Mouse (Mus musculus) embryonic facial prominence, embryonic 15.5 days (tissue): ENCODE results near the gene Rps27rt. TPM values are rescaled to one million over a fixed set of nuclear protein-coding genes. Genes with fewer than 3 reads are reported as not detected.

Experiments
- ATAC-seq: fragments of 200-750 bp; cut with Nextera tagmentation; 2 replicates; pipeline ENCODE4 v1.8.0; 2017; ENCODE audit warnings: low read depth, moderate TSS enrichment; ENCODE audit not compliant: insufficient number of reproducible peaks, low FRiP score, low TSS enrichment
- H3K27ac ChIP-seq: fragments of 300-500 bp; sonication (generic); replicated peaks from 2 replicates; pipeline ENCODE4 v1.5.1; 2015; ENCODE audit warnings: mild to moderate bottlenecking, inconsistent platforms
- H3K27me3 ChIP-seq: fragments of 300-500 bp; sonication (generic); 2 replicates; pipeline ENCODE4 v1.6.1; 2015; ENCODE audit warnings: inconsistent platforms
- H3K36me3 ChIP-seq: fragments of 300-500 bp; sonication (generic); 2 replicates; pipeline ENCODE4 v1.6.1; 2015; ENCODE audit warnings: mild to moderate bottlenecking, inconsistent platforms
- H3K4me1 ChIP-seq: fragments of 300-500 bp; sonication (generic); 2 replicates; pipeline ENCODE4 v1.6.1; 2015; ENCODE audit warnings: inconsistent platforms
- H3K4me2 ChIP-seq: fragments of 300-500 bp; sonication (generic); replicated peaks from 2 replicates; pipeline ENCODE4 v1.6.1; 2015; ENCODE audit warnings: mild to moderate bottlenecking, inconsistent platforms
- H3K4me3 ChIP-seq: fragments of 300-500 bp; sonication (generic); replicated peaks from 2 replicates; pipeline ENCODE4 v1.5.1; 2015; ENCODE audit warnings: mild to moderate bottlenecking, inconsistent platforms
- H3K9ac ChIP-seq: fragments of 300-500 bp; sonication (generic); 2 replicates; pipeline ENCODE4 v1.6.1; 2015; ENCODE audit warnings: inconsistent platforms
- H3K9me3 ChIP-seq: fragments of 300-500 bp; sonication (generic); replicated peaks from 2 replicates; pipeline ENCODE4 v1.6.1; 2016; ENCODE audit warnings: inconsistent platforms
- WGBS: fragments of 180-500 bp; shearing (Covaris S2); methylation state at CpG from one replicate; pipeline ENCODE4 v1.1.7; 2015; 5-methylcytosine and 5-hydroxymethylcytosine counted together
- polyA plus RNA-seq: library from polyadenylated mRNA; unstranded; fragments of >200 nt; fragmentation: Nextera tagmentation; extraction: Ambion mirVana; gene quantifications from 2 replicates; pipeline ENCODE4 v1.2.1, GENCODE M21; 2015

Gene Rps27rt
- polyA plus RNA-seq, 1 experiment from 2014 or later: 466 TPM

DNA sequence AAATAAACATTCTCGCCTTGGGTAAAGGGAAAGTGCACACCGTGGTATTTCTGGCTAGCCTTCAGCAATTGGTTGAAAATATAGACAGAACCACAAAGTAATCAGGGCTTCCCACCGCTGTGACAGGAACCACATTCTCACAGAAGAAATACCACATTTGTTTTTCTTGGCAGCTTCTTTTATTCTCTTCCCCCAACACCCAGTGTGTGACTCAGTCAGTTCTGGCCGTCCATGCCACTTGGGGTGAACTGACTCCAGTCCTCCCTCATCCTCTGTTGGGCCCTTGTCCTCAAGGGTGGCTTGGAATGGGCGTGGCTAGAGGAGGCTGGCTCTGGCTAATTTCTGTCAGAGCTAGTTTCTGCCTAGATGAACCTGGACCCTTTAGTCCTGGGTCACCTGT lies 34.1 kb downstream of the Rps27rt start:
- Histone ChIP-seq H3K36me3 (no peaks in the 10 kb centered on the region), H3K4me2 (no peak overlapping the region), H3K9ac (no peak overlapping the region), H3K9me3 (no peaks in the 10 kb centered on the region), H3K4me1 (0 out of 2 replicates have a peak, but pooled peaks cover 4% of the 10 kb centered on the region), H3K27me3 (no peaks in the 10 kb centered on the region), H3K4me3 (no peak overlapping the region), H3K27ac (no peak overlapping the region)
- peak; percentile 69; the same call in 1 of the 2 replicates for ATAC-seq
- WGBS: 41% methylated on average over 5 of the region's 5 CpGs

DNA sequence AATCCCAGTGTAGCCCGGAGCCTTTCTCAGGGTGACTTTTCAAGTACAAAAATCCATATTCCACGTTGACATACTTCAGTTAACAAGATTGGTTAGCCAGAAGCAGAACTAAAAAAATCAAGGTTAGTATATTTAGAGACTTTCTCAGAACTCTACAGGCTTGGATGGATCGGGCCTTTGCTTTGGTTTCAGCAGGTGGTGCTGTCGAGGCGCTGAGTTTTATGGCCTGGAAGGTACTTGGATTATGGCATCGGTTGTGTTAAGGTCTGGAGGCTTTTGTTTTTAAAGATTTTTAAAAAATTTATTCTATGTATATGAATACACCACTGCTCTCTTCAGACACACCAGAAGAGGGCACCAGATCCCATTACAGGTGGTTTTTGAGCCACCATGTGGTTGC lies 37.0 kb downstream of the Rps27rt start:
- 0 out of 2 replicates have a peak, but pooled peaks cover 4% of the 10 kb centered on the region for H3K4me1 ChIP-seq
- H3K36me3 ChIP-seq: no peaks in the 10 kb centered on the region
- no peak overlapping the region for H3K4me2 ChIP-seq
- WGBS: 87% methylated on average over 6 of the region's 6 CpGs
- H3K27ac ChIP-seq: no peak overlapping the region
- ATAC-seq: no peak
- H3K4me3 ChIP-seq: no peak overlapping the region
- no peaks in the 10 kb centered on the region for H3K9me3 ChIP-seq
- H3K27me3 ChIP-seq: no peaks in the 10 kb centered on the region
- H3K9ac ChIP-seq: no peak overlapping the region

DNA sequence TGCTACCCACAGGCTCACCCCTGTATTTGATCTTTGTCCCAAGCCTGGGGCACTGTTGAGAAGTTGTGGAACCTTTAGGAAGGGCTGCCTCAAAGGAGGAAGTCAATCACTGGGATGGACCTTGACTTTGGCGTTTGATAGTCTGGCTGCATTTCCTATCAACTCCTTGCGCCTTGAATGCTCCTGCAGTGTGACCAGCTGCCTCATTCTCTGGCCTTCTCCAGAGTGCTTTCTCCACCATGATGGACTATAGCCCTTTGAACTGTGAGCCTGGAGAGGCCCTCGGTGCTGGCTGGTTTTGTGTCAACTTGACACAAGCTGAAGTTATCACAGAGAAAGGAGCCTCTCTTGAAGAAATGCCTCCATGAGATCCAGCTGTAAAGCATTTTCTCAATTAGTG lies 37.9 kb downstream of the Rps27rt start:
- Histone ChIP-seq H3K36me3 (no peaks in the 10 kb centered on the region), H3K4me2 (no peak overlapping the region), H3K9ac (no peak overlapping the region), H3K4me3 (no peak overlapping the region), H3K4me1 (0 out of 2 replicates have a peak, but pooled peaks cover 4% of the 10 kb centered on the region), H3K27ac (no peak overlapping the region), H3K9me3 (no peaks in the 10 kb centered on the region), H3K27me3 (no peaks in the 10 kb centered on the region)
- ATAC-seq: no peak
- 84% methylated on average over 3 of the region's 3 CpGs for WGBS

DNA sequence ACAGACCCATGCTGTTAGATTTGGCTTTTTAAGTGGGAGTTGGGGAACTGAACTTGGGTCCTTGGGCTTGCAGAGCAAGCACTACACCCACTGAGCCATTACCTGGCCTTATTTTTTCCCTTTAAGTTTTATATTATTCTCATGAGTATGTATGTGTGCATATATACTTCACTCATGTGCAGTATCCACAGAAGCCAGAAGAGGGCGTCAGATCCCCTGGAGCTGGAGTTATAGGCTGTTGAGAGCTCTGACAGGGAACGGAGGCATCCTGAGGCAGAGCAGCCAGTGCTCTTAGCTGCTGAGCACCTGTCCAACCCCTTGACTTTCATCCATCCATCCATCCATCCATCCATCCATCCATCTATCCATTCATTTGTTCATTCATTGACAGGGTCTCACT lies 45.9 kb downstream of the Rps27rt start:
- Histone ChIP-seq H3K4me3 (no peak overlapping the region), H3K9me3 (no peaks in the 10 kb centered on the region), H3K36me3 (no peaks in the 10 kb centered on the region), H3K4me1 (peaks cover 13% of the 10 kb centered on the region), H3K27me3 (no peaks in the 10 kb centered on the region), H3K27ac (no peak overlapping the region), H3K4me2 (no peak overlapping the region), H3K9ac (no peak overlapping the region)
- 84% methylated on average over 2 of the region's 2 CpGs for WGBS
- no peak for ATAC-seq

DNA sequence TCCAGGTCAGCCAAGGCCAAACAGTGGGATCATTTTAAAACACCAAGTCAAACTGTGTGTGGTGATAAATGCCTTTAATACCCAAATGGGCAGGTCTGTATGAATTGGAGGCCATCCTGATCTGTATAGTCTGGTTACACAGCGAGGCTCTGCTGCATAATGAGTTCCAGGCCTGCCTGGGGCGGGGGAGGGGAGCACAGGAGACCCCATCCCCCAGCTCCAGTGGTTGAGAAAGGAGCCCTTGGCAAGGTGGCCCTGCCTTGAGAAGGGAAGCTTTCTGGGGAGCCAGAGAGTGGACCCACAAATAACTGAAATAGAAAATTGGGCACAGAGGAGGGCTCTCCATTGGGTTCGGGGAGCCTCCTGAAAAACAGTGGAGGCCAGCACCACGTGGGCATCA lies 47.2 kb downstream of the Rps27rt start:
- Histone ChIP-seq H3K27me3 (no peaks in the 10 kb centered on the region), H3K4me1 (peaks cover 13% of the 10 kb centered on the region), H3K9ac (no peak overlapping the region), H3K27ac (no peak overlapping the region), H3K9me3 (no peaks in the 10 kb centered on the region), H3K36me3 (no peaks in the 10 kb centered on the region), H3K4me2 (no peak overlapping the region), H3K4me3 (no peak overlapping the region)
- ATAC-seq: no peak
- 67% methylated on average over 4 of the region's 4 CpGs for WGBS

DNA sequence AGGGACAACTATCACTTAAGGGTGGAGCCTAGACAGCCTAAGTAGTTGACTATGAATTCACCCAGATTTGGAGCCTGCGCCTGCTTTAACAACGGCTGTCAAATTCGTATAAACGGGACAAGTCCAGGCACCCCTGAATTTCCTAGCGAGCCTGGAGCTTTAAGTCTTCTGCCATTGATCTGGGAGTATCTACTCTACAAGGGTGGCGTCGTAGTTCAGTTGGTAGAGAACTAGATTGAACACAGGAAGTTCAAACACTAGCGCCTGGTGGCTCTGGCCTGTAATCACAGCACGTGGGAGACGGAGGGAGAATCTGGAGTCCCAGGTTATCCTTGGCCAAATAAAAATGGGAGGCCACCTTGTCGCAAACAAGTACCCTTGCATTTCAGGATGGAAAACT lies 48.3 kb downstream of the Rps27rt start:
- peak overlapping the region; percentile 62; the same call in 1 of the 2 replicates for H3K9ac ChIP-seq
- peaks cover 13% of the 10 kb centered on the region for H3K4me1 ChIP-seq
- ATAC-seq: no peak
- H3K27ac ChIP-seq: peak overlapping the region; percentile 80; the same call in 1 of the 2 replicates
- no peaks in the 10 kb centered on the region for H3K36me3 ChIP-seq
- H3K27me3 ChIP-seq: no peaks in the 10 kb centered on the region
- H3K9me3 ChIP-seq: no peaks in the 10 kb centered on the region
- peak overlapping the region; percentile 64 for H3K4me3 ChIP-seq
- 48% methylated on average over 11 of the region's 11 CpGs for WGBS
- H3K4me2 ChIP-seq: peak overlapping the region; percentile 92

DNA sequence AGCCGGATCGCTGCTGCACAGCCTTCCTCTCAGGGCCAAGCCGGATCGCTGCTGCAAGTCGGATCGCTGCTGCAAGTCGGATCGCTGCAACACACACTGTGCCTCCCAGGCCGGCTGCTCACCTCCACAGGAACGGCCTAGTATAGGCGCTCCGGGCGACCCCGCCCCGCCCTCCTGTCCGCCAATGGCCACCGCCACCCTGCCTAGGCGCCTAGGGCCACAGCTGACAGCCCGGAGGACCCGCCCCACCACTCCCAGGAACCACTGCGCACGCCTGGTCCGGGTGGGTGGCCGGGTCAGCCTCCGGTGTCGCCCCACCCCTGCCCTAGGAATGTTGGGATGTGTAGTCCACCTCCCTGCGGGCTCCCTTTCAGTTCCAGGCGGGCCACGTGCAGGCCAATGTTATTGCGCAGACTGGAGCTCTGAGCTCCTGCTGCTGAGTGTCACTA lies 48.8 kb downstream of the Rps27rt start, which contains the start of gene Gpd1l:
Gpd1l (minus strand) TSS at position 265 of the 449 bp plus-strand sequence.
- Histone ChIP-seq H3K9ac (peak within 1 kb of the TSS; percentile 62), H3K36me3 (no peaks in the 10 kb centered on the region), H3K4me2 (peak within 1 kb of the TSS; percentile 92), H3K27me3 (no peaks in the 10 kb centered on the region), H3K27ac (peak within 1 kb of the TSS; percentile 80), H3K9me3 (no peaks in the 10 kb centered on the region), H3K4me1 (peaks cover 13% of the 10 kb centered on the region), H3K4me3 (peak within 1 kb of the TSS; percentile 64)
- WGBS: under 1% methylated on average over 30 of the region's 30 CpGs
- ATAC-seq: peak; percentile 96

DNA sequence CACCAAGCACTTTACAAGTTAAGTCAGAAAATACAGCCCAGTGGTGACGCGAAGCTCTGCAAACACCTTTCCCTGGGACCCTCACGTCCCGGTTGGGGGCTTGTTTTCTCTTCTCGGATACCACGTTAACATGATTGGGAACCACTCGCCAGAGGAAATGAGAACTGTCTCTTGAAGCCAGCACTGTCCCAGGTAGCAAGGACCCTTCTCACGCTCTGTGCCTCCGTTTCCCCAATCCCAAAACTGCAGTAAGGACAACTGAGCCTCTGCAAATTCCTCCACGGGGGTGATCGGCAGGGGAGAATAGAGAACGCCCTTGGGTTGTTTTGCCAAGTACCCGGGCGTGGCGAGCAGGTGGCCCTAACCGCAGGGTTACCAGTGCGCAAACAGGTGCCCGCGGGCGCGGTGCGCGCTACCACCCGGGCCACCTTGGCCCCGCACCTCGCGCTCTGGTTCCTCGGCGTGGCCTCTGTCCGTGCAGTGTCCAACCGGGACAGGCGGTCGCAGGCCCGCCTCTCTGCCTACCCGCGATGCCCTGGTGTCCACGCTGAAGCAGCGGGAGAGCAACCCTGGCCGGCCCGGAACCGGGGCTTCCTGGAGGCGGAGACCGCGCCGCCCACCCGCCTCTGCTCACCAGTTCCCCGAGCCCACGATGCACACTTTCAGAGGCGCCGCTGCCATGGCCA lies 49.4 kb downstream of the Rps27rt start:
- H3K4me1 ChIP-seq: peaks cover 13% of the 10 kb centered on the region
- peak overlapping the region; percentile 92 for H3K4me2 ChIP-seq
- H3K9me3 ChIP-seq: no peaks in the 10 kb centered on the region
- no peaks in the 10 kb centered on the region for H3K27me3 ChIP-seq
- peak overlapping the region; percentile 80 for H3K27ac ChIP-seq
- under 1% methylated on average over 50 of the region's 50 CpGs for WGBS
- peak; percentile 19; the same call in 1 of the 2 replicates for ATAC-seq
- H3K4me3 ChIP-seq: peak overlapping the region; percentile 64
- H3K36me3 ChIP-seq: no peaks in the 10 kb centered on the region
- H3K9ac ChIP-seq: peak overlapping the region; percentile 62

DNA sequence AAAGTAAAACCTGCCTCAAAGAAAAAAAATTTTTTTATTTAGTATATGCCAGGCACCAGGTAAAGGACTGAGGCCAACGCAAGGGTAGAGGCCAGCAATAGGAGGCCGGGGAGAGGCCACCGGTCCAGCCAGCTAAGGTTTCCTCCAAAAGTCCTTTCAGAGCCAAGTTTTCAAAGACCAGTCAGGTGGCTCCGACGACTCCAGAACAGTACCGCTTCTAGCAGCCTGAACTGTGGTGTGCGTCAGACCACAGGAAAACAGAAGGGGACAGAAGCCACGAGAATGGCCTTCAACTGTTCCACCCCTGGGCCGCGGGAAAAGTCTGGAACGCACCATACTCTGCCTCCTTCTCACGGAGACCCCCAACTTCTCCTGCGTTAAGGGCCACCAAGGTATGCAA lies 49.9 kb downstream of the Rps27rt start:
- no peaks in the 10 kb centered on the region for H3K36me3 ChIP-seq
- H3K4me1 ChIP-seq: peaks cover 13% of the 10 kb centered on the region
- 22% methylated on average over 13 of the region's 13 CpGs for WGBS
- no peak overlapping the region for H3K9ac ChIP-seq
- peak overlapping the region; percentile 92 for H3K4me2 ChIP-seq
- H3K27me3 ChIP-seq: no peaks in the 10 kb centered on the region
- no peak overlapping the region for H3K27ac ChIP-seq
- H3K4me3 ChIP-seq: peak overlapping the region; percentile 64
- H3K9me3 ChIP-seq: no peaks in the 10 kb centered on the region
- no peak for ATAC-seq

Other genes starting within 250 kb of the Rps27rt start
- gene Cmtm7, start 200.9 kb downstream of the Rps27rt start, polyA plus RNA-seq: 121 and 126 TPM in 2 replicates
- 25.2 and 25.3 TPM in 2 replicates for gene Cmtm8, start 138.6 kb downstream of the Rps27rt start, polyA plus RNA-seq
- gene Gpd1l, start 48.8 kb downstream of the Rps27rt start, polyA plus RNA-seq: 14.3 and 14.6 TPM in 2 replicates
- 2.4 and 2.8 TPM in 2 replicates for gene Osbpl10, start 4.2 kb downstream of the Rps27rt start, polyA plus RNA-seq